Mouse (Mus musculus) cerebellum, adult 8-10 months (tissue): Measurements from ENCODE around the gene Wnt9a.

Experiments
- DNase-seq: peaks from one replicate; pipeline ENCODE4 v3.0.0; 2022

The Wnt9a gene

DNA sequence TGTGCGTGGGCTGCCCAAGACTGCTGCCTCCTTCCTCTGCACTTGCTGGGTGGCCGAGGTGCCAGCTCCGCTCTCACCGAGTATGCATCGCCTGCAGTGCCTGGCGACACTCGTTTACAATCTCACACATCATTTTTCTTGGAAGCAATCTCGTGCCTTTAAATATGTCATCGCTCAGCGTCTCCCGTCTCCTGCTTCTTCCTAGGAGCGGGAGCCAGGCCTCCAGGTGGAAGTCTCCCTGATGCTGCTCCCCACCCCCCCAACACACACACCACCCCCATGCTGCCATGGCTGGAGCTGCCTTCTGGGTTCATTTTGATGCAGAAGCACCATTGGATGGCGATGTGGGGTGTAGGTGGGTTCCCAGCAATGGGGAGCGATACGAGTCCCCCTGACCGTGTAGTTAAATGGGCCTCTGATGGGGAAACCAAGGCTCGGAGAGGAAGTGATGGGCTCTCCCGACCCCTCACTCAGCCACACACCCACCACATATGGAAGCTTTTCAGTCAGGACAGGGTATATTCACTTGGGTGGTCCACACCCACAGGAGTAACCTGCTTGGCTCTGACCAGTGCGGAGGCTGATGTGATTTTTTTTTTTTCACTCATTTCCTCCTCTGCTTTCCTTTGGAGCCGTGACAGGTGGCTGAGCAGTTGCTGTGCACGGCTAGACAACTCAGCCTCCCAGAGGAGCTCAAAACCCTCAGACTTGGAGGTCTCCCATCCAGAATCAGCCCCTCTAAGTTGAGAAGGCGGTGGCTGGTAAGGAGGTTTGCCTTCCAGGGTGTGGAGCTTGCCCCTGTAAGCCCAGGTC, 1.5 kb upstream of the Wnt9a start:
- no peak for DNase-seq

DNA sequence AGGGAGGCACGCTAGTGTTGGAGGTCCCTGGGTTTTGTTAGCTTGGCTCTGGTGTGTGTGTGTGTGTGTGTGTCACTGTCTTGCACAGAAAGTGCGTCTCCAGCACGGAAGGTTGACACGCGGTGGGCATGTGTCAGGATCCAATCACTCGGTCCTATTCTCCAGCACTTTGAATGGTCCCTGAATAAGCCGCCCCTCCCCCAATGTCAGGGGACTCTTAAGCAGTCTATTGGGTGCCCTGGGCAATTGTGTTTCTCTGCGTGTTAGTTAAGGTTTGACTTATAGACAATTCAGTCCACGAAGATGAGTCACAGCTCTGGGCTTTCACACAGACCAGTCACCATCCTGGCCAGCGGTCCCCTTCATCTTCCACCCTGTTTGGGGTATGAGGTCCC, 910 bp upstream of the Wnt9a start:
- DNase-seq: no peak

DNA sequence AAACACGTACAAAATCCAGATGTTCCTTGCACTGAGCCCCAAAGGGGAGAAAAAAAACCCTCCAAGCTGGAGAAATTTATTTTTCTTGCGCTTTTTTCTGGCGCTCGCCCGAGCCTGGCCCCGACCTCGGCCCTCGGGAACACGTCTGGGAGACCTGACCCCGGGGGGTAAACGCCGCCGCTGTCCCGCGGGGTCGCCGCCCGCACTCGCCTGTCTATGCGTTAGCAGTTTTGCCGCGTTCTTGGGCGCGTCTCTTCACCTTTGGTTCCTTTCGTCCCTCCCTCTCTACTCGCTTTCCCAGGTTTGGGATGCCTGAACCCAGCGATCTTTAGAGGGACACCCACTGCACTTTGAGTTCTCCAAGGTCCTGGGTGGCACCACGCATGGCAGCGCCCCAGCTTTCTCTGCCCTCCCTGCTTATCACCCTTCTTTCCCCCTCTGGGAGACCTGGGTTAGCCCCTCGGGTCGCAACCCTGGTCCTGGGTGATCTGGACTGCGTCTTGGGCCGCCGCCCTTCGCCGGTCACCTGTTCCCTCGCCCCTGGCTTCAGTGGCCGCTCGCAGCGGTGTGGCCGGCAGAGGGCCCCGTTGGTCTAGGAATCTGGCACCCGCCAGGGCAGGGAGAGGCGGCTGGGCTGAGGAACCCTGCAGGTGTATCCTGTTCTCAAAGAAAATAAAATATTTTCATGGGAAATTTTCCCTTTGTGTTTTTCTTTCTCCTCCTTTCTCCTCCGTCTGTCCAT, 865 bp downstream of the Wnt9a start:
- DNase-seq: peak; percentile 70

DNA sequence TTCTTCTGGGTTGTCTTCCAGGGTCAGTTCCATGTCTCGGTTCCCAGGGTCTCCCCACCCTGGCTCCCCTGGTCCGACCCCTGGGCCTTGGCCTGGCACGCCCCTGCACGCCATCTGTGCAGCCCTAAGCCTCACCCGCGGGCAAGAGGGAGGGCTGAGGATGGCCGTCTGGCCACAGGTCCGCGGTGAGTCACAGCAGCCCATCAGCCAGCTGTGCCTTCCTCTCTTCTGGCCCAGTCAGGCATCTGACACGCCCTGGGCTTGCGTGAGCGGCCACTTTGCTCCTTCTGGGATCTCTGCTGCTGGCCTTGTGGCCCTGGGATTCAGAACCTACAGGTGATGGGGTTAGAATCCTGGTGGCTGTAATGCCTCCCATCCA, 1.4 kb downstream of the Wnt9a start:
- DNase-seq: no peak

DNA sequence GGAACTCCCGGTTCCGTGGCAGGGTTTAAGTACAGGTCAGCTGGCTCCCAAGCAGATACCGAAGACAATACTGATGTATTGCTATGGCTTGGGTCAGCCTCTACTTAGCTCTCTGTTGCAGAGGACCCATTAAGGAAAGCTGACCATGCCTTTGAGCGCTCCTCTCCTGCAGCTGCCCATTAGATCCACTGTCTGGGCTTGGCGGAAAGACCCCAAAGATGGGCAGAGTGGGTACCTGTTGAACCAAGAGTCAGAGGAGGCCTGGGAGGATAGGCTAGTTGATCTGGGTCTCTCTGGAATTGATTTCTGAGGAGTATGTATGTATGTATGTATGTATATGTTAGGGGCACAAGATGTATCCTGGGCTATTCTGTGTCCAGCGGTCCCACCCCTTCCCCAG, 1.9 kb downstream of the Wnt9a start:
- DNase-seq: no peak

DNA sequence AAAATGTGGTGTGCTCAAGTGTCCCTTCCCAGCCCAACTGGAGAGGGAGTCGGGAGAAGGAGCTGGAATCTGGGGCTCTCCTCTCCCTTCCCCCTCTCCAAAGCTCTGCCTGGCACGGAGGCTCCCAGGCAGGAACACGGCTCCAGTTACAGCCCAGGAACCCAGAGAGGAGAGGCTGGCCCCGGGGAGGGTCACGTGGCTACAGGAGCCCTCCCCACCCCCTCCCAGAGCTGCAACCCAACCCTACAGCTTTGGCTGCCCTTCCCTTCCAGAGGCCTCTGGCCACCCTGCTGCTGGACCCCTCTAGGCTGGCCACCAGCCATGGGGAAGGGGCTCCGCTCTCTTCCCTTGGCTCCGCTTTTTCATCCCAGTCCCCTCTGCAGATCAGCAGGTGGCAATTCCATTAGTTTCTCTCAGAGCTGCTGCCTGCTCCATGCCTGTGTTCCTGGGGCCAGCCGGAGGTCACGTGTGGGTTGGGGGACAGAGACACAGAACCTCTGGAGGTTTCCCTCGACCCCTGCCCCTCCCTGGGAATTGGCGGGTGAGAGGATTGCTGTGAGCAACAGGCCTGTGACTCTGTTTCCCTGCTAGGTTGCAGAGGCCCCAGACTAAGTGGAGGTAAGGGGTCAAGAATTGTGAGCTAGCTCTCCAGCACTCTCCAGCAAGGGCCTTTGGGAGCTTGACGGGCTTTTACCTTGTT, 2.5 kb downstream of the Wnt9a start:
- DNase-seq: no peak

DNA sequence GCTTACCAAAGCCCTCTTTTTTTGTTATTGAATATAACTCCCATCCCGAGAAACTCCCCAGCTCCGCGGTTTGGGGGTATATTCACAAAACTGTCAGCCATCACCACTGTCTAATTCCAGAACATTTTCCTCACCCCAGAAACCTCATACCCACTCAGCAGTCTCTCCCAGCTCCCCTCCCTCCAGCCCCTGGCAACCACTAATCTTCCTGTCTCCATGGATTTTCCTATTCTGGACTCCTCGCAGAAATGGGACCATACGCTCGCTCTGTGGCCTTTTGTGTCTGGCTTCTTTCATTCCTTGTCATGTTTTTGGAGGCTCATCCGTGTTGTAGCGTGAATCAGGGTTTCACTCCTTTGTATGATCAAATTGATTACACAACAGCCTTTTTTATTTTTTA, 3.2 kb downstream of the Wnt9a start:
- DNase-seq: no peak

DNA sequence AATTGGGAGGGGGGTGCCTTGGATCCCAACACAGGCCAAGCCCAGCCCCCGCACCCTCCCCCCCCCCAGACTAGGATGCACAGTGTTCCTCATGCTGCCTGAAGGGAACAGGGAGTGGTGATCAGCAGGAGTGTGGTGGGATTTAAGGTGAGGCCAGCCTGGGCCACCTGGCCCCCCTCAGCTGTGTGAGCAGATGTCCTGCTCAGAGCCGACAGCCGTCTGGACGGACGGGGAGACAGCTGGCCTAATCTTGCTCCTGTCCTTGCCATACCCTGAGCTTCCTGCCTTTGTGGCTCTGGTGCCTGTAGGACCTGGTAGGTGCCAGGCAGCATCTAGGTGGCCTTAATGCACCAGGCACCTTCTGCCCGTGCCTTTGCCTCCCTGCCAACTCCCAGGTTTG, 5.3 kb downstream of the Wnt9a start:
- no peak for DNase-seq

DNA sequence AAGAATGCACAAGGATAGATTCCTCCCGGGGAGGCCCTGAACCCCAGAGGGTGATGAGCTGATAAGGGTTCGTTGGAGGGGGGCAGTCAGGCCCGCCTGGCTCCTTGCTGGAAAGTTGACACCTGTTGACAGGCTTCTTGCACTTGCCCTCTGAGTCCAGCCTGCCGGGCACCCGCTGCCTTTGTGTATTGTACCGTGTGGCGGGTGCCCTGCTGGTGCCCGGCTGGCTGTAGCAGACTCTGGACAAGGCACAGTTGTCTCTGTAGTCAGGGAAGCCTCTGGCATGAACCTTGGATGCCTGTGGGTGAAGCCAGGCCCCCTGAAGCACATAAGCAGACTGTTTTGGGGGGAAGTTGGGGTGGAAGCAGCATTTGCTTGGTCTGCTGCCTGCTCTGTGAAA, 5.8 kb downstream of the Wnt9a start:
- no peak for DNase-seq

DNA sequence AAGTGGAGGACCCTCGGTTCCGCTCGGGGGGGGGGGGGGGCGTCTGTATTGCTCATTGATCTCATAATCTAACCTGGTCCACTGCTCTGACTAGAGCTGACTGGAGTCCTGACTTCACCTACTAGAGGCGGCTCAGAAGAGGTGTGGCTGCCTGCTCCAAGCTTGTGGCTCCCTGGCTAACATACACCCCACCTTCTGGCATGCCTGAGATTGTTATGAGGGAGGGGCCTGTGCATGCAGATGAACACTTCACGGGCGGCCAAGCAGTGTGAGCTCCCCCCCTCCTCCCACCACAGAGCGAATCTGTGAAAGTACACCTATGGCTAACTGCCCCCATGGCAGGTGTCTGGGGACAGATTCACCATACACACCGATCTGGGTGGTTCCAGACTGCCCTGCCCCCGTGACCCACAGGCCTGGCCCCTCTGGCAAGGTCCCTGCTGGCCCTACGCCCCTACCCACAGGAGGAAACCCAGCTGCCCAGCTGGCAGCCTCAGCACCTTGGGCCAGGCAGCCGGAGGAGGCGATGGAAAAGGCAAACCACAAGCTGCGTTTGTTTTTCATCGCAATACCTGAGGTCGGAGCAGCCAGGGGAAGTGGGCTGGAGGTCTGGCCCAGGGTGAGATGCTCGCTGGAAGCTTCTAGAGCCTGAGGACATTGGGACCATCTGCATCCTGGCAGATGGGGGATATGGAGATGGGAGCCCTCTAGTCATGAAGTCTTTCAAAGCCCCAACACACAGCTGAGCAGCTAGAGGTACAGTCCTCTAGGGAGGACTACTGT, 6.5 kb downstream of the Wnt9a start:
- DNase-seq: no peak

DNA sequence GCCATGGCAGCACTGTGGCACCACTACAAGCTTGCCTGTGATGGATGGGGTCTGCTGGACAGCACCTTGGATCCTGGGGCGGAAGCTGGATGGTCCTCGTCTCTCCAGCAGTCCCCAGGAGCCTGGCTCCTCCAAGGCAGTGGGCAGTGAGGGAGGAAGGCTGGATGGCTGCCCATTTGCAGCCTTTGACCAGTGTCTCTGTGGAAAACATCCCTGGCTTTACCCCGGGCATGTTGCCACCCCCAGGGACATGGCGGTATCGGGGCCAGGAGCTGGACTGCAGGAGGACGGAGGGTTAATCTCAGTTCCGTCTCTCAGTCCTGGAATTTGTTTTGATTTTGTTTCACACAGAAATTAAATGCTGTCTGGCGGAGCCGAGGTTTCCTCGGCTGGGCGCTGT, 7.2 kb downstream of the Wnt9a start:
- no peak for DNase-seq

DNA sequence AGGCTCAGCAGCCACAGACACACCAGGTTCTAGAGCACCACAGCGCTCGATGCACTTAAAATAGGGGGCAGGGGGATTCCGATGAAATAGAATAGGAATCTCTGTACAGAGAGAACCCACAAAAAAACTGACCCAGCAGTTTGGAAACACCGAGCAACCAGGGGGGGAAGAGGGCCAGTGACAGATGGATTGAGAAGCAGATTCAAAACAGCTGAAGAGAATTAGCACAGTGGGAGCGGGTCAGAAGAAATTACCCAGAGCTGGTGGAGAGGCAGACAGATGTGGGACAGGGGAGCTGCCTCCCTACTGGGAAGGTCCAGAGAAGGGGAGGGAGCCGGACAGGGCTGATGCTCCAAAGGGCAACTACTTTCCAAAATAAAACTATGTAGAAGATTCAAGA, 9.8 kb downstream of the Wnt9a start:
- DNase-seq: no peak

DNA sequence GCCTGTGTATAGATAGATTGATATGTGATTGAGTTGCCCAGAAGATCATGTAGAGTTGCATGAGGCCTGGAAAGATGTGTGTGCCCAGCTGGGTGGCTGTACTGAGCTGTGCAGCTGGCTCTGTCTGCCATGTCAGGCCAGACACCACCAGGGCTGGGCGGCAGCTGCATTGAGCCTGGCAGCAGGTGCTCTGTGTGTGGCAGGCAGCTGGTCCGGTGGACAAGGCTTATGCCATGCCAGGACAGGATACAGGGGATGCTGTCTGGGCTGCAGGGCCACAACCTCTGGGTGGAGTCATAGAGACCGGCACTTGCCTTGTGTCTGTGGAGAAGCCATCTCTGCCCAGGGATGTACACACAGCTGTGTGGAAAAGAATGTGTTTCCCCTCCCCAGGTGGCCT, 16.3 kb downstream of the Wnt9a start:
- DNase-seq: no peak

DNA sequence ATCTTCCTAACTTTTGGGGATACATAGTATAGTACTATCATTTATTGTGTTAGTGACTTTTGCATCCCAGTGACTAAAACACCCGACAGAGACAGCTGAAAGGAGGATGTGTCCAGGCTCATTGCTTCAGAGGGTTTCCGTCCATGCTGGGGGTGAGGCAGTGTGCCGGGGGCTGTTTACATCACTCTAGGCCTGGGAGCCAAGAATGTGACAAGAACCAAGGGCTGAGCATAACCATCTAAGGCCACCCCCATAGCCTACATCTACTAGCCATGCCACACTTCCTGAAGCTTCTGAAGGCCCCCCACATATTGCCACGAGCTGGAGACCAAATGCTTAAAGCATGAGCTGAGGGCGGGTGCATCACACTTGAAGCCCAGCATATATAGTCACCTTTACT, 18.0 kb downstream of the Wnt9a start:
- DNase-seq: no peak

DNA sequence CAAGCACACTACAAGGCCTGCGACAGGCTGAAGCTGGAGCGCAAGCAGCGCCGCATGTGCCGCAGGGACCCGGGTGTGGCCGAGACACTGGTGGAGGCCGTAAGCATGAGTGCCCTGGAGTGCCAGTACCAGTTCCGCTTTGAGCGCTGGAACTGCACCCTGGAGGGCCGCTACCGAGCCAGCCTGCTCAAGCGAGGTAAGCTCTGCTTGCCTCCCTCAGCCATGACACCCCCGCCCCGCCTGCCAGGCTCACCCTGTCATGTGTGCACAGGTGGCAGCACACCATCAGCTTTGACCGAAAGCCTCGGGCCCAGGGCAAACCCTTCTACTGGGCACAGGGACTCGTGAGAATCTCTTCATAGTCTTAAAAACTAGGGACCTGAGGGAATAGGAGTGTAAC, 20.9 kb downstream of the Wnt9a start:
- DNase-seq: no peak

DNA sequence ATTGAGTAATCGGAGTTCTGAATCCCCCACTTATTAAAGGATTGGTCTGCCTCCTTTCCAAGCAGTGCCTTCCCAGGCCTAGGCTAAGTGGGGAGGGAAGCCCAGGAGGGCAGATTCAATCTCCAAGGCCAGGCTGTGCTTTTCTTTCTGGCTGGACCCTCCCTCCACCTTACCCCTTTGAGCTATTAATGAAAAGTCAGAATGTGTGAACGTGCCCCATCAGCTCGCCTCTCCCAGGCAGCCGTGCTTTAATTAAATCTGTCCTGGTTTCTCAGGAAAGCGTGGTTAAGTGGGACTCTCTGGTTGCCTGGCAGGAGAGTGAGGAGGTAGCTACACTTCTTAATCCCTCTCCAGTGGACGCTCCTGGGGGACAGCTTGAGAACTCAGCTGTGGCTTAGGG, 22.9 kb downstream of the Wnt9a start:
- DNase-seq: no peak

DNA sequence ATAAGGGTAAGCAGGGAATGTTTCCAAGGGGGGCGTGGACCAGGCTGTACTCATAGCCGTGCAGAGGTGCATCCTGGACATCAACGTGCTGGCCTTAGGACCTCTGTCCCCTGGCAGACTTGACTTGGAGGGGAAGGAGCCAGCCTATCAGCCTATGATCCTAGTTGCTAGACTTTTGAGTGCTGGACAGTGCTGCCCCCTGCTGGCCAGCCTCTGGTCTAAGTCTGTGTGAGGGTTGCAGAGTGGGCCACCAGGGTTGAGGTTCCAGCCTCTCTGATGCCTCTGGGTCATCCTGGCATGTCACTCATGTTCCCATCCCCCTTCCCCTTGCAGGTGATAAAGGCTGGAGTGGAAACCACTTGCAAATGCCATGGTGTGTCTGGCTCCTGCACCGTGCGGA, 23.8 kb downstream of the Wnt9a start:
- peak; percentile 52 for DNase-seq

DNA sequence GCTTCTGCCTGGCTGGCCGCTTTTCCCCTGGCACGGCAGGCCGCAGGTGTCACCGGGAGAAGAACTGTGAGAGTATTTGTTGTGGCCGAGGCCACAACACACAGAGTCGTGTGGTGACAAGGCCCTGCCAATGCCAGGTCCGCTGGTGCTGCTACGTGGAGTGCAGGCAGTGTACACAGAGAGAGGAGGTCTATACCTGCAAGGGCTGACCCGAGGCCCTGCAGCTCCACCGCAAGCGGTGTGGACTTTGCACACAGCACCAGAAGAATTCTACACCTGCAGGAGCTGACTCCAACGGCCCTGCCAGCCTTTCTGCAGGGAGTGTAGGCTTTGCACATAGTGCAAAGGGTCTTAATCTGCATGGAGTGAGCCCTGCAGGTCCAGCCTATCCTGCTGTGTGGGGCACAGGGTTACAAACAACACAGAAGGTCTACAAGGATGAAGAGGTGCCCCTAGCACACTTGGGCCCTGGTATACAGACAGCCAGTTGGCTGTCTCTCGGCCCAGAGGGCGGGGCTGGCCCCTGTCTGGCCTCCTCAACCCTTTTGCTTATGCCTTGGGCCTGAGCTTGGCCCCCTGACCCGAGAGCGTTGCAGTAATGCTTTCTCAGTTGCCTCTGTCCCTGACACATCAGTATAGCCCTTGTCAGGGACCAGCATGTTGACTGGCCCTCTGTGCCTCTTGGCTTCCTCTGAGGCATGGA, 24.6 kb downstream of the Wnt9a start:
- no peak for DNase-seq

DNA sequence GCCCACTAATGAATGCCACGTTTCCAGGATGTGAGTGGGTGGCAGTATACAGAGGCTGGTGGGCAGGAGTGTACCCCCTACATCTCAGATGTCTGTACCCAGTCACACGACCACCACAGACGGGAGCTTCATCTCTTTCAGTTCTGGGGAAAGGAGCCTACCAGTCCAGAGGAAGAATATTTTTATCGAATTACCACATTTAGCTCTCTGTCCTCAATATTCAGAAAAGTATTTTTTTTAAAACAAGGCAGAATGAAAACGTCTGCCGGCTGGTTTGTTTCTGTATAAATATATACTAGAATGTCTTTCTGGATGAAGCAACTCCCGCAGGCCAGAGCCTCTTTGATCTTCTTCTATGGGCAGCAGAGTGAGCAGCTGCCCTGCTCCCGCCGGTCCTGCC, 26.2 kb downstream of the Wnt9a start:
- no peak for DNase-seq

DNA sequence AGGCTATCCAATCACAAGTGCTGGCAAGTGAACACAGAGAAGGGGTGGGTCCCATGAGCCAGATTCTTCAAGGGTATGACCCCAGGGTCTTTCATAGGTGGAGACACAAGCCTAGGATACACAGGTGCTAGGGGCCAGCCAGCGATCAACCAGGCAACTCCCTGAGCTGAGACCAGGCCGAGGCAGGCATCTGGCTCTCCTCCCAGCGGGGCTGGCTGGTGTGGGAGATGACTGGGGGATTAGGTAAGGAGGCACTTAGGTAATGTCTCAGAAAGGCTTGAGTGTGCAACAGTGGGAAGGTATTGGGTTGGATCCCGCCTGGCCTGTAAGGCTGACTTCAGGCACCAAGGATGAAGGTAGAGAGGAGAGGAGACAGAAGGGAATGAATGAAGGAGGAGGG, 28.4 kb downstream of the Wnt9a start:
- DNase-seq: no peak

DNA sequence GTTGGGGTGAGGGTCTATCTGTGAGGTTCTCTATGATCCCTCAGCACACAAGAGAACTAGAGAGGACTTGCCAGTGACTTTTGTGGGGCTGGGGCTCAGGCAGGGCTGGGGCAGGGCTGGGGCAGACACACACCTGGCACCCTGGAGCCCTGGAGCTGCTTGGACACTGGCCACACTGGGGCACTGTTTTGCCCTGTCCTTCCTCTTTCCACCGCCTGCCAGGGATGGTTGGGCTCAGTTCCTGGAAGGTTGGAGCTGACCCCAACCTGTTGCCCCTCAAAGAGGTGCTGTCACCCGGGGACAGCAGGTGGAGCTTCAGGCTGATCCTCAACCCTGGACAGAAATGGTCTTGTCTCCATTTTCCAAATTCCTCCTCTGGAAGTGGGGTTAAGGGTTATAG, 29.2 kb downstream of the Wnt9a start:
- no peak for DNase-seq

DNA sequence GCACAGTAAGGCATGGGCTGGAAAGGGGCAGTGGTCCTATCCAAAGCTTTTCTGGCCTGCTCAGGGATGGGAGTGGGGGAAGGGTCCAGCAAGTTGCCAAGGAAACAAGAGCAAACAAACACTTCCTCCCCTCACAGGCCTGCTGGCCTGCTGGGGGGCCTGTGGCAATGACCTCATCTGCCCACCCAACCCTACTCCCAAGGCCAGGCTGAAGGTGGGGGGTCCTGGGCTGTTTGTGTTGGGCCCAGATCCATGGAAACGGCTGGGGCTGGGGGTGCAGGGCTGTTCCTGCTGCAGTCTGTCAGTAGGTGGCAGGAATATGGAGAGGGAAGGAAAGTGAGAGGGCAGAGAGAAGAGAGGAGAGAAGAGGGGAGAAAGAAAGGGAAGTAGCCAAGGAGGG, 29.7 kb downstream of the Wnt9a start:
- no peak for DNase-seq
